Mouse (Mus musculus) fibroblast of lung, adult 2 months (primary cell): ENCODE measurements at regions not wholly inside any gene's neighbourhood (a gene's known extent, or its start where the extent isn't known, plus 50 kb on each side); places are given as distances from the start of the nearest gene placed in this dataset.

Source experiments
- DNase-seq: peaks from one replicate; pipeline ENCODE4 v3.0.0-alpha.2; 2011; ENCODE audit warnings: low read depth

DNA sequence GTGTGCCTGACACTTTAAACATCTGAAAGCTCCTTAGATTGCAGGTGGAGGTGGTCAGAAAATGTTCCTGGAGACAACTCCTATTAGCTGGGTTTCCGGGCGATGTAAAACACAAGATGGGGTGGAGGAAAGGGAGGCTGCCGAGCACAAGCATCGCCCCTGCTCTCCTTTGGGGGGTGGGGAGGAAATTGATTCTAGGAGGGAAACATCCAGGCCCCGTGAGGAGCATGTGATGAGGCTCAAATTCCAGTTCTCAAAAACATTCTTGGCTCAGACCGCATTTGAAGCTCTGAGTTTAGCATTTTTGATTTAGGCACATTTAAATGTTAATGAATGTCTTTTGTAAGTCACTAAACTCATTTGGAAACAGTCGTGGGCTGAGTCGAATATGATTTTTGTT, 105.5 kb downstream of the Rpl14 start:
- no peak for DNase-seq

DNA sequence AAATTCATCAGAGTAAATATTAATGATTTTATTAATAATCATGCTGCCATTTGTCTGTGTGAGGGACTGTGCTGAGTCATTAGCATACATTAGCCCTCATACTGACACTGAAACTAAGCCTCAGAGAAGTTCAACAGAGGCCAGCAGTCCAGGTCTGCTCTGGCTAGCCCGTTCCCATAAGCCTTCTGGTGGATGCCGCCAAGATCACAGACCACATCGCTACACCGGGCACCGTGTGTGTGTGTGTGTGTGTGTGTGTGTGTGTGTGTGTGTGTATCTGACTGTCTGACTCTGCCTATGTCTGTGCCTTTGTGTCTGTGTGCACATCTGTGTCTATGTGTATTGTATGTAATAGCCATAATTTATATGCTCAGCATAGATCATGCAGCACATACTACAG, 106.0 kb downstream of the Rpl14 start:
- no peak for DNase-seq

DNA sequence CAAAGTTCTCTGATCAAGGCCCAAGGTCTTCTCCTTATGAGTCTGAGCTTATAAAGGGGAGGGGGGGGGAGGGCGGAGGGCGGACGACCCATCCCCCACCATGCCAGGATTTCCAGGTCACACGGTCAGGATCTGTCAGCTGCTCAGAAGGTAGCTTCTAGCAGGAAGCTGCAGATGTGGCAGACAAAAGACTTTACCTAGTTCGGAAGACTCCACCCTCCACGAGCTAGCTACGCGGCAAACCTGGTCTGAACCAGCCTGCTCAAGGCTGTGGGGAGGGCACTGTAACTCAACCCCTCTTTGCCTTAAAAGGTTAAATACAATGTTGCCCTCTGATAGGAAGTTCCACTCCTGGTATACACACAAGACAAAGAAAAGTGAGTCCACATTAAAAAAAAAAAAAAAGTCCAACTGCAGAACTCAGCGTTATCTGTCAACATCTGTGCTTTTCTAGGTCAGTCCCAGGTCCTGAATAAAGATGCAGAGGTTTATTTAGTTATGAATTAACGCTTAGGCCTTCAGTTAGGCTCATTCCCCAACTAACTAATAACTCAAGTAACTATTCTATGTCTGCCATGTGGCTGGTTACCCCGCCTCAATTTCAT, 108.7 kb downstream of the Rpl14 start:
- no peak for DNase-seq

DNA sequence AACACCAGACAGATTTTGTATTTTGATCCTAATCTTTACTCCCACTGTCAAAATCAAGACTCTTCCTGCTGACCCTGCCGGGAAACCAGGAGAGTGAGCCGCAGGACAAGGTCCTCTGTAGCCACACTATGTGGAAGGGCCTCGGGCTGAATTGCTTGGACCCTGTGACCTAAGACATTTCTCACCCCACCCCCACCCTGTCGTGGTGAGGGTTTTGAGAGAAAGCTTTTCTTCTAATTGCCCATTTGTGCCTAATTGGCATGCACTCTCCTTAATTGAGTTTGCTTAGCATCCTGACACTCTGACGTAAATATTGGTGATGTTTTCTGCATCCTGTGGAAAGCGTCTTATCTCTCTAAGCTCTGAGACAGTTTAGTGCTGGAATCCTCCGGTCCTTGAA, 110.2 kb downstream of the Rpl14 start:
- DNase-seq = no peak

DNA sequence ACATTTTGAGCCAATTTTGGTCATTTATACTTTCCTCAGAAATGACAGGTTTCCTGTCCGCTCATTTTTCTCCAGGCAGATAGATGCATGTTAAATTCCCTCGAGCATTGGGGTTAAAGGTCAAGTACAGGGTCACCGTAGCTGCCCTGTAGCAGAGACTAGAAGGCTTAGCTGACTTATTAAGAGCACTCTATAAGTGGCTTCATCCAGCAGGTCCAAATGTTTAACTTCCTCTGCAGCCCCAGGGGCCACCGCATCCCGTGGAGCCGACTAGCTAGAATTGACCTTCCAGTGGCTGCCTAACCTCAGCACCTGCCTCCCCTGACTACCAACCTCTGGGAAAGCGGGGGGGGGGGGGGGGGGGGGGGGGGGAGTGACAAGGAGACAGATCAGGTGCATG, 114.7 kb downstream of the Rpl14 start:
- no peak for DNase-seq

DNA sequence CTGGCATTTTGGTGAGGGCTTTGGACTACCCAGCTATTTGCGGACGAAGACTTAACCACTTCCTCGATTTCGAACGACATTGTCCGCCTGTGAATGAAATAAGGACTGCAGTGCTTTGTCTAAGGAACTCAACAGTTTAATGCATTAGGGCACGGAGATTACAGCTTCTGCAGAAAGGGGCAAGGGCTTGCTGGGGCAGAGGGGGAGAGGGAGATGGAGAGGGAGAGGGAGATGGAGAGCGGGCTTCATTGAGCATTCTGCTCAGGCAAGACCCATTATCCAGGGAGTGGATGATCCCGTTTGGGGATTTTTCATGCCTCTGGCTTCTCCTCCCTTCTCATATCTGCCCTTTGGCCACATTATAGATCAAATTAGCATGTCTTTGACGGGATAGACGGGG, 117.8 kb downstream of the Rpl14 start:
- no peak for DNase-seq

DNA sequence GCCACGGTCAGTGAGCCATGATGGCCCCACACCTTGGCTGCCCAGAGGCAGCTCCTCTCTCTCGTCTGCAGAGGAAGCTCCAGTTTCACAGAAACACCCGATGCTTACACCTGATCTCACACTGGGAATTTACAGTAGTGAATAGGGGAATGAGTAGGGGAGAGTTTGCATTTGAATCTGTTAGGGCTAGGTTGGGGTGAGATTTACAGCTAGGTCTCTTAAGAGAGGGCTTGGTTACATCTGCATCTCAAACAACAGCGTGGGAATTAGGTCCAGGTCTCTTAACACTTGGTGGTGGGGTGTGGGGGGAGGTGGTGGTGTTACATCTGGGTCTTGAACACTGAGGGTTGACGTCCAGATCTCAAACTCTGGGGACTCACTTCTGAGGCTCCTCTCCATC, 119.3 kb downstream of the Rpl14 start:
- no peak for DNase-seq

DNA sequence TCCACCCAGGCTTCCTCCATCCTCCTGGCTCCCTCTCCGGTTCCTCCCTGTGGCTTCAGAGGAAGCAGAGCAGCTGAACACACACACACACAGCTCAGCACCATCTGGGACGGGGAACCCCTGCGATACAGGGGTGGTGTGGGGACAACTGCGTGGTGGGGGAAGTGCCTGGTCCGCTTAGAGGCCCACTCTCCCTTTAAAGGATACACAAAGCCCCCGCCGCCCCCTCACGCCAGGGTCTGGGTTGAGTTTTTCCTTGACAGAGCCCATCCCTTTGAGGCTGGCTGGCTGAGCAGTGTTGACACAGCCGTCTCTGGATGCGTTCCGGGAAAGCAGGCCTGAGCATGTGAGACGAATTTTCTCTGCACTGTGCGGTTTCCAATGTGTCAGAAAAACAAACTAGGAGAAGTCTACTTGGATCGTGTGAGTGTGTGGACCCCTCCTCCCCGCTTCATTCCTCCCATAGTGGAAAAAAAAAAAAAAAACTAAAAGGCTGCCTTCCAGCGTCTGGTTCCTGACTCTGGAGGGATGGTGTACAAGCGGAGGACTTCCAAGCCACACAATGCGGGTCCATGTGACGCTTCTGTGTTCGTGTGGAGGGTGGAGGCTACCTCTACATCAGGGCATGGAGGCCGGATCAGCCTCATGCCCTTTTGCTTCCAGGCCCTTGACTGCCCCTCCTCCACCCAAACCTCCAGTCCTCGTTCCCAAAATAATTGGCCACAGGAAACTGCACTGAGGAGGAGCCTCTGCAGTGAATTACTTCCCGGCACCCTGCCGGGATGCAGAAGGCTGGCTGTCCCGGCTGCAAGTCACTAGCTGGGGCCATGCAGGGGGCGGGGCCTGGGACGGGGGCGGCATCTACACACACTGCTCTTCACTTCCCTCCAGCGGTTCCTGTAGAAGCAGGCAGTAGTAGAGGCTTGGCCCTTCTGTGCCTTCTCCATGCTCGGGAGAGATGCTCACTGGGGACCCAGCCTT, 120.0 kb downstream of the Rpl14 start:
- DNase-seq = peak; percentile 98

DNA sequence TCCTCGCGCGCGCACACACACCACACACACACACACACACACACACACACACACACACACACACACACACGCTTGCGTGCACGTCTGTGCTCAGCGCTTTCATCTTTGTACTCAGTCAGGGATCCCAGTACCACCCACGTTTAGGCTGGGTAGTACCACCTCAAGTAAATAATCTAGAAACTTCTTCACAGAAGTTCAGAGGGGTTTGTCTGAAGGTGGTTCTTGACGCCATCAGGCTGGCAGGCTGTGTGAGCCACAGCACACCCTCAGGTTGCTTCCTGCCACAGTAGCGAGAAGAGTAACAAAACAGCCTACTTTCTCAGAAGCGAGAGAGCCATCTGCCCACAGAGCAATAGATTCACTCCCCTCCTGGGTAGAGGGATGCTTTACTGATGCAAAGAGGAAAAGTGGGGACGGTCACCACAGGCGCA, 120.7 kb downstream of the Rpl14 start:
- DNase-seq = no peak

DNA sequence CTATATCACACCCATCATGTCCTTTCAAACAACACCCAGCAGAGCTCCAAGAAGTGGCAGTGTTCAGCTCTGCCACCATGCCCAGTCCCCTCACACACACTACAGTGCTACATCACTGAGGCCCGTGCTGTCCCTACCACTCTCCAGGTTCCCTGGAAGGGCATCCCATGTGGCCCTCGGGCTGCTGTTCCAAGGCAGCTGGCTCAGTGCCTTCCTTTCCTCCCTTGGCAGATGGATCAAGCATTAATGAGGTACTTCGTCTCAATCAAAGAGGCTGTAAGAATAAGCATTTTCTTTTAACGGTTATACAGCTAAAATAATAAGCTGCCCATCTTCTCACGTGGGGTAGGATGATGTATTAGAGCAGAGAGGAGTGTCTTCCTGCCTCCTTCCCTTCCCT, 123.2 kb downstream of the Rpl14 start:
- no peak for DNase-seq

DNA sequence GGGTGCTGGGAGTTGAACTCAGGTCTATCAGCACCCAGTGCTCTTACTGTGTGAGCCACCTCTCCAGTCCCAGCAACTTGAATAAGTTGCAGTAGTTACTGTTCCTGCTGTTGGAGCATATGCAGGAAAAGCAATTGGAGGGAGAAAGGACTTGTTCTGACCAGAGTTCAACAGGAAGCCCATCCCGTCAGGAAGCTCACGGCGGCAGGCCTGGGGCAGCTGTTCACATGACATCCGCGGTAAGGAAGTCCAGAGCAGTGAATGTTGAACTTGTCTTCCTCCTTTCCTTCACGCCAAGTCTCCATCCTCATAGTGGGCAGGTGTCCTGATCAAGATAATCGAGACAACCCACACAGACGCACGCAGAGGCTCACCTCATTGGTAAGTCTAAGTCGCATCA, 124.7 kb downstream of the Rpl14 start:
- DNase-seq = no peak

DNA sequence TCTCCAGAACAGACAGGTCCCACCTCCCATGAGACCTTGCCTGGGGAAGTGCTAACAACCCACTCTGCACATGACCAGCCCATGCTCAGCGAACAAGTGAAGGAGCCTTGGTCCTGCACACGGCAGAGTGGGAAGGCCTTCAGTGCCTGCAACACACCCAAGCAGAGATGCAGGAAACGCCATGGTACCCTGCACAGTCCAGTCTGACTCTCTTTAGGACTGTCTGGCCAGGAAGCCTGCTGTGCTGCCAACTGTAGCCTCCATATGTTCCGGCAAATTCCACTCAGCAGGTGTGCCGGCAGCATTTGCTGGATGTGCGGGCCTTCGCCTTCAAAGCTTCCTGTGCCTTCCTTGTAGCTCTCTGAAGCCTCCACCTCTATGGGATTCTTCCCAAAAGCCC, 126.5 kb downstream of the Rpl14 start:
- DNase-seq = no peak

DNA sequence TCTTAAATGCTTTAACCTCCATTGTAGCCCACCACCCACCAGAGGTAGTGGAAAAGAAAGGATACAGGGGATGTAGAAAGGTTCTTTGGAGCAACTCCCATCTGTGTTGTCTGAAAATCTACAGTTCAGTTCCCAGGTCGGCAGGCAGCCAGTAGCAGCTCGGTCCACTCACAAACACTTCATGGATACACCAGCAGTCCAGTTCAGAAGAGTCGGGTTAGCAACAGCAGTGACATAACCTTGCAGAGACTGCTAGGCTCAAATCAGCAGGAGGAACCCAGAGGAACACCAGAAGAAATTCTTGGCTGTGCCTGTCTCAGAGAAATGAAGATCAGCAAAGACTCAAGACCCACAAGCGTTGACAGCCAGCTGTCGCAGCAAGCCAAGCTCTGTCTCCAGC, 128.5 kb downstream of the Rpl14 start:
- no peak for DNase-seq

DNA sequence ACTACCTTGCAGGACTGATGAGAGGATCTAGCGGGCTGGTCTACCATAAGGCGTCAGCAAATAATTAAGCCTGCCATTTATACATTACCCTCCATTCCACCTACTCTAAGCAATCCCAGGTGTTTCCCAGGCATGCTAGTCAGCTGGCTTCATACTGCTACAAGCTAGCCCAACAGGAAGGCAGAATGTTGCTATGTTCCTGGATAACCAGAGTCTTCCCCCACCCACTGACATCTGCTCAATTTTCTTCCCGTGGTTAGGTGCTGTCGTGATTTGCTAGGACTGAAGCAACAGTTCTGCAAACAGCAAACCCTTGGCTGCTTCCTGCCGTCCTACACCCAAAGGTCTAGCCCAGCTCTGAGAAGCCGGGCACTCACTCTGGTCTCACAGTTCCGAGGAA, 131.6 kb downstream of the Rpl14 start:
- no peak for DNase-seq

DNA sequence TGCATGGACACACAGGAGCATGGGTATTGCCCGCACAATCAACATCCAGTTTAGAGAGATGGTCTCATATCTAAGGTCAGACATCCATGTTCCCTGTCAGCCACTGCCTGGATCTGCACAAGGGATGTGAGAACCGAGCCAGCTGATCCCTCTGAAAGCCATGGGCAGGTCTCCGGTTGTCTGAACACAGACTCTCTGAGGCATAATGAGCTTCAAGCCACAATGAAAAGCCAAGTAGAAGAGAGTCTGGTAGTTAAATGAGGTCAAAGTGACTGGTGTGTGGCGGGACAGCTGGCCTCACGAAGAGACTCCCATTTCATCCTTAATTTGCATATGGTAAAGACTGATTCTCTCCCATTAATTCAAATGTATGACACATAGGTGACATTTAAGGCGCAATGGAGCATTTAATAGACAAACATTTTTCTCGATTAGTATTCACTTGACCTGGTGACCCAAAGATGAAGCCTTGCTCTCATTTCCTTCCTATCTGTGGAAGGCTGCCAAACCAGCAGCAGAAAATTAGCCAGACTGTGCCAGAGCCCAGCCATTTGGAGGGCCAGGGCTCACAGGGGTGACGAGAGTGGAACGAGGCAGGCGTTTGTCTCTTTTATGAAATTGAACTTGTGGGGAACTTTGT, 132.2 kb downstream of the Rpl14 start:
- no peak for DNase-seq

DNA sequence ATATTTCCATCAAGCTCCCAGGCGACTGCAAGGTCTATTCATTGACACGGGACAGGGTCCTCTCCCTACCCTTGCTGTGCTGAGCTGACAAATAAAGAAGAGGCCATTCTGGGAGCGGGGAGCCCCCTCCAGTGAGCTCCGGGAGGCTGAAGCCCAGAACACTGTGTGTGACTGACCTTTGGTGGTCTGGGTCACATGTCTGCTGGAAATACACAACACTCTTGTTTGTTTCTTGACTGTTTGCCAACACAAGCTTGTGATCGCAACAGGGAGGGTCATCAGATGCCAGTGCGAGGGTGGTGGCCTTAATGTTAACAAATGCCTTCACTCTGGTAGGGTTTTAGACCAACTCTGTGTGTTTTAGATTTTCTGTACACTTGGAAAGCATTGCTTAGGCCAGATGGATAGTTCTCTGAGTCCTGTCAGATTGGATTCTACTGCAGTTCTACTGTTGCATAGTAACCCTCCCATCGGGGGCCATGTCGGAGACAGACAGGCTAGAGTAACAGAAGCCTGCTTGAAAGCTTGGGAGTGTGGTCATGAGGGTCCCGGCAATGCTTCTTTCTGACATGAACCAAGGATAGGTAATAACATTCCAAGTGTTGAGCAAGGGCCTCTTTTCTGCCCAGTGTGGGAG, 135.4 kb downstream of the Rpl14 start:
- no peak for DNase-seq

DNA sequence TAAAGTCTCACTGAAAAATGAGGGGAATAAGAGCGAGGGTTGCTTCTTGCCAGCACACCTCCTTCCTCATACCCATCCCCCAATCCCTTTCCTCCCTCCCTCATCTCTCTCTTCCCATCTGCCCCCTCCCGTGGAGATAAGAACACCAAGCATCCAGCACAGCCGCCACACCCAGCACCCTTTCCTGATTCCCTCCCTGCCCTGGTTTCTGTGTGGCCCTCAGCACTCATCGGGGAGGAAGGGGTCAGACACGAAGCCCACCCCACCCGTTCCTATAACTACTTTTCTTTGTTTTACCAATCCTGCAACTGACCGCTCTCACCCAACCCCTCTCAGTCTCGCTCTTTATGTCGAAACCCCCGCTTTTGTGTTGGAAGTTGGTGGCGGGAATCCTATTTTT, 137.3 kb downstream of the Rpl14 start:
- DNase-seq = no peak

DNA sequence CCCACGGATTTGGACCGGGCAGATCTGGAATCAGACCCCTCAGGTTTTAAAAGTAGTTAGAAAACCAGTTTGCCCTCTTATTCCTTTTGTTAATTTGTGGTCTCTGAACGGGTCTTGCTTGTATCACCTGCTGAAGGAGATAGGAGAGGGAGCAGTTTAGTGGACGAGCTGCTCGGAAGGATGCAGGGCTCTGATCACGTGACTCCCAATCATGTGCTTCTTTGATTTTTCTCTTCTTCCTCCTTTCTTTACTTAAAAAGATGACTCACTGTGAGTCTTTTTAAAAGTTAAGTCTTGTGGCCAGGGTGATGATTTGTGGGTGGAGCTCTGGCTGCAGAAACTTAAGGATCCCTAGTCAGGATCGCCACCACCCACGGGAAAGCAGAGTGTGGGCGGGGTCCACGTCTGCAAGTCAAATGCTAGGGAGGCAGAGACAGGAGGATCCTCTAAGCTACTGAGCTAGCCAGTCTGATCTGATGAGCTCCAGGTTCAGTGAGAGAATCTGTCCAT, 138.0 kb downstream of the Rpl14 start:
- DNase-seq = peak; percentile 50

DNA sequence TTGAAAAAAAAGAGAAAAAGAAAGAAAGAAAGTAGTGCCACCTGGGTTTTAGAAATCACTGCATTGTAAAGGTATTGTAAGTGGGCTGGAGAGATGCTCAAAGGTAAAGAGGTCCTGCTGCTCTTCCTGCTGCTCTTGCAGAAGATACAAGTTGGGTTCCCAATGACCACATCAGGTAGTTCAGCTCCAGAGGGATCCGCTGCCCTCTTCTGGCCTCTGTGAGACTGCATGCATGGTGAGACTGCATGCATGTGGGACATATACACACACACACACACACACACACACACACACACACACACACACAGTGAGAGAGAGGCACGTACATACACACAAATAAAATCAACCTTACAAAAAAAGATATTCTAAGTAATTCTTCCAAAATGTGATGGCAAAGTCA, 141.7 kb downstream of the Rpl14 start:
- DNase-seq = no peak

DNA sequence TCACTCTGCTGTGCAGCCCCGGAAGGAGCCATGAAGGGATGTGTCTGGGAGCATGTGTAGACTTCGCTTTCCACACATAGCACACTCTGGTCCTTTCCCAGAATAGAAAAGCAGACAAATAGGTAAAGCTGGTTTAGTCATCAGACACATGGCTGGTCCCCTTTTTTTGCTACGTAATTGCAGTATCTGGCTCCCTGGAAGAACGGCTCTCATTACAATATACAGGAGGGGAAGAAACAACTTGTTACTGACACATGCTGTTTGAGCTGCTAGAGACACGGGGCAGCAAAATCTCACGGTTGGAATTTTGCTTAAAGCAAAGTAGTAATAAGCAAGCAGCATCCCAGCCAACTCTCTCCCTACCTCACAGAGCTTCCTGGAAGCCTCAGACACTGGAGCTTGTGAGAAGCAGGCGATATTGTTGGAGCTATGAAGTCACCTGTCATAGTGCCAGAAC, 144.4 kb downstream of the Rpl14 start:
- peak; percentile 50 for DNase-seq

DNA sequence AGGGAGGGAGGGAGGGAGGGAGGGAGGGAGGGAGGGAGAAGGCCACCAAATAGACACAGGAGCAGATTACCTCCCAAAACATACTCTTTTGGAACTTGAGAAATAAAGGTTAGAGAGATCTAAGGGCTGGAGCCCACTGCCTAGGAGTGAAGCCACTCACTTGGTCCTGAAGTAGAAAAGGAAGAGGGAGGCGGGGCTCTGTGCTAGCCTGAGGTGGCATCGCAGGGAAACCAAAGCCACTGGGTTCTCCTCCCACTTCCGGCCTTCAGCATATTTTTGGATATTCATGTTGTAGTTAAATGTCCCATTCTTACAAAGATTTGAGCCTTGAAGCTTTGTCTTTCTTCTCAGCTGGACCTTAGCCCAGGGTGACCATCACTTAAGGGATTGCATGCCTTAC, 147.6 kb downstream of the Rpl14 start:
- DNase-seq = no peak

DNA sequence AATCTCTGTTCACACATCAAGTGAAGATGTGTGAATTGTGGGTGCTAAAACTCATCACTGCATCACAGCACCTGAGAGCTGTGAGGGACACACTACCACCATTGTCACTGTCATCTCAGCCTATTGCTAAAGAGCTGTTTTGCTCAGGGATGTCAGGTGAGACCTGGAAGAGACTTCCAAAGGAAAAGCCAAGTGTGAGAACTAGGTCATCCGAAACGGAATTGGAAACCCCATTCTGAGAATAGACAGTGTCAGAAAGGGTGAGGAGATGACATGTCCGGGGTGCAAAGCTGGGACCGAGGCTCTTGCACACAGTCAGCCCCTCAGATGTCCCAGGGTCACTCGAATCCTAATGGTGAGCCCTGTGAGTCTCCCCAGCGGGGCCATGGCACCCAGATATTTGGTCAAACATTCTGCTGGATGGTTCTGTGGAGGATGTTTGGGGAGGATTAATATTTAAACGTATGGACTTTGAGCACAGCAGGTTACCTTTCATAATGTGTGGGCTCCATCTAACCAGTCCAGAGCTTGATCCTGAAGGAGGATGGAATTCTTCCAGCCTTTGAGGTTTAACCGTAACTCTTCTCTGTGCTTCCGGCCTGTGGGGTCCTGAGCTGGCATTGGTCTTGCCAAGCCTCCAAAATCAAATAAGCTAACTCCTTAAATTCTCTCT, 150.3 kb downstream of the Rpl14 start:
- no peak for DNase-seq
